Mouse (Mus musculus) liver, embryonic 14.5 days (tissue): ENCODE measurements around the gene Tut1. TPM values are rescaled to one million over a fixed set of nuclear protein-coding genes. Genes with fewer than 3 reads are reported as not detected.
A peak's percentile ranks its signal among the peaks of the same experiment; 100 is the strongest.

ENCODE experiments used
- ATAC-seq: fragments of 200-750 bp; cut with Nextera tagmentation; 2 replicates; pipeline ENCODE4 v1.8.0; 2017; ENCODE audit warnings: moderate number of reproducible peaks, mild to moderate bottlenecking, moderate library complexity; ENCODE audit not compliant: insufficient read depth
- DNase-seq, 3 experiments: peaks; one replicate each; pipeline ENCODE4 v3.0.0-alpha.2; 2012 to 2013; ENCODE audit warnings: low read depth in 3 of 3, low spot score in 3 of 3
- H3K27ac ChIP-seq: fragments of 300-500 bp; sonication (generic); 2 replicates; pipeline ENCODE4 v1.5.1; 2014; ENCODE audit warnings: moderate library complexity, mild to moderate bottlenecking, control low read depth, inconsistent platforms
- H3K27me3 ChIP-seq: fragments of 300-500 bp; sonication (generic); 2 replicates; pipeline ENCODE4 v1.6.1; 2014; ENCODE audit warnings: mild to moderate bottlenecking, low read length, moderate library complexity; ENCODE audit not compliant: control insufficient read depth, insufficient read depth
- H3K36me3 ChIP-seq: fragments of 300-500 bp; sonication (generic); replicated peaks from 2 replicates; pipeline ENCODE4 v1.6.1; 2014; ENCODE audit warnings: low read depth; ENCODE audit not compliant: control insufficient read depth, insufficient read depth
- H3K4me1 ChIP-seq, 2 experiments: fragments of 200-500 bp in 1 of 2; fragments of 300-500 bp in 1 of 2; sonication (generic) in 1 of 2; replicated peaks; 2 replicates each; pipeline ENCODE4 v1.6.1; 2012 to 2014; ENCODE audit warnings: antibody characterized with exemption in 1 of 2, inconsistent platforms in 1 of 2, low read length in 1 of 2; ENCODE audit not compliant: control insufficient read depth in 2 of 2, insufficient read depth in 2 of 2
- H3K4me2 ChIP-seq: fragments of 300-500 bp; sonication (generic); 2 replicates; pipeline ENCODE4 v1.6.1; 2014; ENCODE audit warnings: low read depth, mild to moderate bottlenecking, control low read depth, moderate library complexity
- H3K4me3 ChIP-seq, 2 experiments: fragments of 200-500 bp in 1 of 2; fragments of 300-500 bp in 1 of 2; sonication (generic) in 1 of 2; 2 replicates each; pipeline ENCODE4 v1.5.1; 2012 to 2014; ENCODE audit warnings: low read depth in 2 of 2, low read length in 2 of 2, mild to moderate bottlenecking in 2 of 2, control low read depth in 1 of 2, inconsistent platforms in 1 of 2, moderate library complexity in 1 of 2; ENCODE audit not compliant: insufficient read depth in 1 of 2
- H3K9ac ChIP-seq: fragments of 300-500 bp; sonication (generic); replicated peaks from 2 replicates; pipeline ENCODE4 v1.6.1; 2014; ENCODE audit warnings: mild to moderate bottlenecking, control low read depth, moderate library complexity
- H3K9me3 ChIP-seq: fragments of 300-500 bp; sonication (generic); 2 replicates; pipeline ENCODE4 v1.6.1; 2016; ENCODE audit warnings: low read length, mixed read lengths; ENCODE audit not compliant: control insufficient read depth
- CTCF ChIP-seq: IDR thresholded peaks from 2 replicates; pipeline ENCODE4 v1.5.1; 2016; ENCODE audit warnings: antibody characterized with exemption, low read depth, control low read depth
- EP300 ChIP-seq: IDR thresholded peaks from 2 replicates; pipeline ENCODE4 v1.6.1; 2016; ENCODE audit warnings: antibody characterized with exemption, low read depth
- WGBS: fragments of 180-500 bp; shearing (Covaris S2); extraction: QIAGEN DNeasy Blood & Tissue Kit; methylation state at CpG from one replicate; pipeline ENCODE4 v1.1.7; 2014; ENCODE audit not compliant: insufficient replicate concordance; 5-methylcytosine and 5-hydroxymethylcytosine counted together
- polyA plus RNA-seq, 2 experiments: library from polyadenylated mRNA; depleted of rRNA in 1 of 2; stranded (reverse) in 1 of 2; unstranded in 1 of 2; fragments of >200 nt; fragmentation: Nextera tagmentation in 1 of 2; extraction: Ambion mirVana in 1 of 2; gene quantifications; 2 replicates each; pipeline versions ENCODE4 v1.2.1 to v1.2.3; 2012 to 2014

Gene Tut1
- polyA plus RNA-seq, 2 experiments, result 9.5 to 10.0 TPM

GRCm38 (mm10) chr19:8927891-8928525, 25.6 kb upstream of the Tut1 start:
- TF ChIP-seq EP300 (peak; percentile 84), CTCF (no peak)
- Histone ChIP-seq H3K9ac (peak overlapping the region; percentile 27; the same call in 1 of the 2 replicates), H3K9me3 (no peaks in the 10 kb centered on the region), H3K27me3 (no peaks in the 10 kb centered on the region), H3K4me2 (peak overlapping the region; percentile 76), H3K36me3 (peaks cover 7% of the 10 kb centered on the region), H3K4me3 (peak overlapping the region in 1 of 2 experiments; percentile 70; a peak in 1 of 4 replicates), H3K27ac (peak overlapping the region; percentile 59), H3K4me1 (peaks cover 27 to 33% of the 10 kb centered on the region in 2 experiments)
- DNase-seq, result peak in 1 of 3 experiments; percentile 52
- WGBS, result 18% methylated on average over 12 of the region's 12 CpGs
- peak; percentile 50 for ATAC-seq

DNA sequence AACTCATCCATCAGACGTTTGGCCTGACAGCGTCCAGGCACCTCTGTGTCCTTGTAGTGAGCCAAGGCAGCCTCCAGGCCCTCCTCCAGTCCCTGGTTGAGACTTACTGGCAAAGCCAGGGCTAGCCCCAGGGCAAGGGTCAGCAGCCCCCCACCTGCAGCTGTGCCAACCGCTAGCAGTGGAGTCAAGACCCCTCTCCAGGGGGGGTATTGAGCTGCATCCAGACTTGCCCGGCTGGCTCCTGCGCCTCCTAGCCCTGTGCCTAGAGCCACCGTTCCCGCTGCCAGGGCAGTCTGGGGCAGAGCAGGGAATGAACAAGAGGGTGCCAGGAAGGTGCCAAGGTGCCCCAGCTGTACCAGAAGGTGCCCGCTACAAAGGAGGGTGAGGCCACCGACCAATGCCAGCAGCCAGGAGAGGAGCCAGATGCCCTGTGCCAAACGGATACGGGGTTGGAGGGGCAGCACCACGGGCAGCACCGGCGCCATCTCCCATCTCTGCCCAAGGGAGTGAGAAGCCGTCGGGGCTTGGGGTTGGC, 24.9 kb upstream of the Tut1 start:
- Histone ChIP-seq H3K4me1 (peaks cover 21 to 30% of the 10 kb centered on the region in 2 experiments), H3K36me3 (peaks cover 6% of the 10 kb centered on the region), H3K4me2 (peak overlapping the region; percentile 76), H3K27ac (peak overlapping the region; percentile 52), H3K27me3 (no peaks in the 10 kb centered on the region), H3K9ac (peak overlapping the region; percentile 74), H3K4me3 (peak overlapping the region; percentile 70 to 72), H3K9me3 (no peaks in the 10 kb centered on the region)
- peak; percentile 5; the same call in 1 of the 2 replicates for ATAC-seq
- WGBS, result 34% methylated on average over 16 of the region's 16 CpGs
- DNase-seq, result no peak
- no peak for TF ChIP-seq EP300
- TF ChIP-seq CTCF, result no peak

GRCm38 (mm10) chr19:8929224-8930088, 24.2 kb upstream of the Tut1 start, which contains the start of the genes Rom1 and Eml3:
Gene Rom1 (minus strand): TSS chr19:8929356.
Gene Eml3 (plus strand): TSS chr19:8929552.
- H3K27ac ChIP-seq, result peak within 1 kb of the TSS; percentile 64
- H3K9ac ChIP-seq, result peak within 1 kb of the TSS; percentile 74
- ATAC-seq (peak; percentile 75), DNase-seq (peak; percentile 64 to 79 (median 74))
- peaks cover 20 to 30% of the 10 kb centered on the region in 2 experiments for H3K4me1 ChIP-seq
- H3K9me3 ChIP-seq, result no peaks in the 10 kb centered on the region
- peak within 1 kb of the TSS; percentile 76 for H3K4me2 ChIP-seq
- WGBS, result under 1% methylated on average over 72 of the region's 74 CpGs
- no peaks in the 10 kb centered on the region for H3K27me3 ChIP-seq
- H3K4me3 ChIP-seq, result peak within 1 kb of the TSS; percentile 70 to 72
- no peak for TF ChIP-seq EP300
- peak; percentile 67 for TF ChIP-seq CTCF
- peaks cover 8% of the 10 kb centered on the region for H3K36me3 ChIP-seq

DNA sequence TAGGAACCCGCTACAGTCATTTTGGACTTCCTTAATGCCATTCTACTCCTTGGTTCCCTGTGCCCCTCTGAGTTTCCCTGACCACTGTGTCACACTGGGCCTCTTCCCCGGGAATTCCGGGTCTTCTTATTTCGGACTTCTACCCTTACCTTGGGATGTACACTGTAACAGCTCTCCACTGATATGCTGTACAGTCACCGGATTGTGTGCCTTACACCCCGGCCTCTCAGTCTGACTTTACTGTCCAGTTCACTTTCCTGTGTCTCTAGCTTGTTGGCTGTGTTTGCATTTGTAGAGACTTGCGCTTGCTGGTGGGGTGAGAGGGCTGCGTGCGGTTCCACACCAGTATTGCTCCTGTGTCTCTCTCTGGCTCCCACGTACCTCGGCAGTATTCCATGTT, 23.5 kb upstream of the Tut1 start:
- peak overlapping the region; percentile 70 to 72 for H3K4me3 ChIP-seq
- WGBS, result 8% methylated on average over 11 of the region's 11 CpGs
- peak overlapping the region; percentile 76 for H3K4me2 ChIP-seq
- H3K27ac ChIP-seq, result no peak overlapping the region; the same call in 1 of the 2 replicates
- peaks cover 20 to 30% of the 10 kb centered on the region in 2 experiments for H3K4me1 ChIP-seq
- H3K27me3 ChIP-seq, result no peaks in the 10 kb centered on the region
- peaks cover 8% of the 10 kb centered on the region for H3K36me3 ChIP-seq
- TF ChIP-seq CTCF, result no peak
- TF ChIP-seq EP300, result no peak
- peak overlapping the region; percentile 74 for H3K9ac ChIP-seq
- H3K9me3 ChIP-seq, result no peaks in the 10 kb centered on the region
- DNase-seq (no peak), ATAC-seq (no peak)
